Comparison of ENCODE assay signal across 19 mouse cellular contexts in the genomic region with DNA sequence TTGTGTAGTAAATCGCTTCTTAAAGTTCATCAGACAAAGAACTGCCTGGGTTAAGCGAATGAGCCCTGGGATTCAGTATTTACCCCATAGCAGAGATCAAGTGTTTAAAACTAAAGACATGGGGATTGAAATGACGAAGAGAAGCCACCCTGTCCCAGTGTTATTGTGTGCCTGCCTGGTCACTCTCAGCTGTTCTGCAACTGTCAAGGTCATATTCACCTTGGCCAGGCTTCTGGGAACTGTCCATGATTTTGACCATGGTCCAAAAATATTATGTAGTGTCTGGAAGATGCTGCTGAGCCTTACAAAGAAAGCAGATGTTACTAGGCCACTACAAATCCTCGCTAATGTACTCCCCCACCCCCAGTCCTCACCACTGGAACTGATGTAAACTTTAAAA.
"Had no signal": no experiment of that assay in that cellular context is flagged by ENCODE, and none has a peak within 500 bp of the region (broad histone marks: within the 10 kb centered on the region; RNA-seq: fewer than 3 reads in every experiment).

No protein-coding gene starts in this region.

- H3K27ac ChIP-seq: left cerebral cortex, adult 2 months; liver, embryonic 13.5 days; neural tube, embryonic 12.5 days; neural tube, embryonic 15.5 days; stomach, embryonic 15.5 days had no signal

- H3K4me2 ChIP-seq: liver, embryonic 13.5 days; midbrain, embryonic 11.5 days; neural tube, embryonic 12.5 days; neural tube, embryonic 15.5 days; stomach, embryonic 15.5 days had no signal

- H3K36me3 ChIP-seq: liver, embryonic 13.5 days; neural tube, embryonic 12.5 days; neural tube, embryonic 15.5 days; stomach, embryonic 15.5 days had no signal

- H3K9ac ChIP-seq: liver, embryonic 13.5 days; neural tube, embryonic 12.5 days; neural tube, embryonic 15.5 days; stomach, embryonic 15.5 days had no signal

- H3K4me3 ChIP-seq: left cerebral cortex, adult 2 months; liver, embryonic 13.5 days; neural tube, embryonic 12.5 days; neural tube, embryonic 15.5 days; stomach, embryonic 15.5 days had no signal

- H3K9me3 ChIP-seq: liver, embryonic 13.5 days; neural tube, embryonic 12.5 days; neural tube, embryonic 15.5 days; stomach, embryonic 15.5 days had no signal

- DNase-seq: kidney, adult 9 months; kidney, postnatal 25 days; layer of hippocampus, postnatal 36 days; liver, embryonic 13.5 days; lung, adult 2 months; lung, postnatal 14 days; lung, postnatal 4 days; midbrain, embryonic 14.5 days; right cerebral cortex, adult 18-20 months; right cerebral cortex, postnatal 14 days; right cerebral cortex, postnatal 4 days; thymus, adult 2 months; thymus, postnatal 14 days; thymus, postnatal 4 days had no signal

- H3K4me1 ChIP-seq: liver, embryonic 13.5 days; neural tube, embryonic 15.5 days had no signal

- H3K27me3 ChIP-seq: neural tube, embryonic 12.5 days; neural tube, embryonic 15.5 days; stomach, embryonic 15.5 days had no signal
